Mouse (Mus musculus): ENCODE measurements around the gene Vangl1.

- TF ChIP-seq CTCF (IDR thresholded peaks at IDR 0.05; ENCODE audit: extremely low read depth, insufficient read length, insufficient replicate concordance, low read depth, low read length): no peak
- TF ChIP-seq POLR2A (IDR thresholded peaks at IDR 0.05; ENCODE audit: low read depth, low read length): no peak
Observed at GRCm38 (mm10) chr3:102212896-102213295, 8.4 kb upstream of the Vangl1 start.
